In genomic region chr14:75859619-75860018, GRCm38 (mm10) we compare ENCODE assay signal across 25 mouse cellular contexts. TPM values are rescaled to one million over a fixed set of nuclear protein-coding genes. Genes with fewer than 3 reads are reported as not detected.
DNase-seq lines count a peak whose midpoint lies in the region; ATAC-seq and TF ChIP-seq lines count a peak whose summit lies in the region.
"Had no signal": no experiment of that assay in that cellular context is flagged by ENCODE, and none has a peak within 500 bp of the region (broad histone marks: within the 10 kb centered on the region; RNA-seq: fewer than 3 reads in every experiment).

No protein-coding gene starts in this region.

- POLR2A ChIA-PET in Patski (lab: Charles Lee), result no interaction called here

- no peaks in the 10 kb centered on the region for H3K36me3 ChIP-seq in heart, postnatal 0 days (replicated peaks; ENCODE audit: control insufficient read depth, insufficient read depth, low read length)
- no peaks in the 10 kb centered on the region for H3K36me3 ChIP-seq in kidney, postnatal 0 days (ENCODE audit: insufficient read depth, low read length)
- H3K36me3 ChIP-seq: embryonic facial prominence, embryonic 12.5 days; embryonic facial prominence, embryonic 15.5 days; G1E; heart, embryonic 15.5 days; hindbrain, embryonic 12.5 days; hindbrain, embryonic 15.5 days had no signal

- CTCF ChIA-PET in Patski (lab: Charles Lee), result interaction anchor here (0.9 kb wide), 1 partner anchor 11 kb away, joined by 3 read pairs; no protein-coding TSS in a partner anchor

- H3K27ac ChIP-seq in heart, postnatal 0 days (ENCODE audit: low read depth), result no peak overlapping the region
- no peak overlapping the region for H3K27ac ChIP-seq in kidney, postnatal 0 days
- H3K27ac ChIP-seq: embryonic facial prominence, embryonic 12.5 days; embryonic facial prominence, embryonic 15.5 days; forebrain, embryonic 12.5 days; heart, embryonic 15.5 days; hindbrain, embryonic 12.5 days; hindbrain, embryonic 15.5 days had no signal

- no peak for TF ChIP-seq EP300 in heart, postnatal 0 days (IDR thresholded peaks at IDR 0.05; ENCODE audit: low read depth)

- no peak overlapping the region for H3K4me2 ChIP-seq in heart, postnatal 0 days (ENCODE audit: low read depth, low read length)
- H3K4me2 ChIP-seq in kidney, postnatal 0 days (ENCODE audit: low read length), result no peak overlapping the region
- H3K4me2 ChIP-seq: embryonic facial prominence, embryonic 12.5 days; embryonic facial prominence, embryonic 15.5 days; forebrain, embryonic 12.5 days; heart, embryonic 12.5 days; heart, embryonic 15.5 days; hindbrain, embryonic 12.5 days; hindbrain, embryonic 15.5 days had no signal

- ATAC-seq in heart, postnatal 0 days (ENCODE audit: insufficient read depth, low read depth), result no peak
- no peak for ATAC-seq in kidney, postnatal 0 days (replicated peaks; ENCODE audit: low FRiP score, low read depth)
- ATAC-seq in Patski, result no peak
- 0 out of 2 replicates have a peak, but pooled peaks have one; percentile 52 for ATAC-seq in erythroid progenitor cell, adult 5-6 weeks (replicated peaks; ENCODE audit: low FRiP score, poor library complexity, severe bottlenecking)
- ATAC-seq: forebrain, embryonic 16.5 days had no signal

- no peak overlapping the region for H3K9ac ChIP-seq in heart, postnatal 0 days (replicated peaks; ENCODE audit: low read depth, low read length)
- no peak overlapping the region for H3K9ac ChIP-seq in kidney, postnatal 0 days (ENCODE audit: low read depth, low read length)
- H3K9ac ChIP-seq: embryonic facial prominence, embryonic 12.5 days; embryonic facial prominence, embryonic 15.5 days; forebrain, embryonic 12.5 days; heart, embryonic 12.5 days; heart, embryonic 15.5 days; hindbrain, embryonic 12.5 days; hindbrain, embryonic 15.5 days had no signal

- no peak for DNase-seq in heart, postnatal 0 days (ENCODE audit: low spot score)
- no peak for DNase-seq in heart, postnatal 10 days
- DNase-seq in kidney, postnatal 0 days (ENCODE audit: low spot score), result no peak
- DNase-seq in kidney, adult 8-10 months, result no peak
- no peak for DNase-seq in Patski (ENCODE audit: low read depth, low spot score)
- no peak for DNase-seq in cerebellum, adult 11-12 months
- DNase-seq: adrenal gland, postnatal 10 days; adrenal gland, postnatal 36 days; B cell, adult 2 months; cerebellum, adult 2 months; cerebellum, adult 9-11 months; cerebellum, postnatal 25 days; gastrocnemius, postnatal 14 days; heart, adult 18-20 months had no signal

- 89% methylated on average over 2 of the region's 2 CpGs for WGBS in heart, postnatal 0 days
- 75% methylated on average over 2 of the region's 2 CpGs for WGBS in kidney, postnatal 0 days

- no peak overlapping the region for H3K4me3 ChIP-seq in heart, postnatal 0 days (ENCODE audit: low read depth, low read length)
- no peak overlapping the region for H3K4me3 ChIP-seq in kidney, postnatal 0 days (replicated peaks; ENCODE audit: low read depth, low read length)
- H3K4me3 ChIP-seq: embryonic facial prominence, embryonic 12.5 days; embryonic facial prominence, embryonic 15.5 days; forebrain, embryonic 12.5 days; heart, embryonic 12.5 days; heart, embryonic 15.5 days; hindbrain, embryonic 12.5 days; hindbrain, embryonic 15.5 days had no signal

- in situ Hi-C loops in Patski (cut with MboI; ENCODE audit: low pct_unique_long_range_greater_than_20kb), result loop anchor here (25.0 kb wide), 1 partner anchor 828 kb away; no protein-coding TSS in a partner anchor

- TF ChIP-seq CTCF in heart, postnatal 0 days (IDR thresholded peaks at IDR 0.05; ENCODE audit: low read depth), result 0 out of 2 replicates have a peak, but pooled peaks have one; percentile 6
- TF ChIP-seq CTCF in kidney, postnatal 0 days (IDR thresholded peaks at IDR 0.05; ENCODE audit: low read depth), result 0 out of 2 replicates have a peak, but pooled peaks have one; percentile 28
- TF ChIP-seq CTCF in Patski (IDR thresholded peaks at IDR 0.05), result peak; percentile 27

- H3K27me3 ChIP-seq in heart, postnatal 0 days (ENCODE audit: control insufficient read depth, insufficient read depth, low read length), result no peaks in the 10 kb centered on the region
- no peaks in the 10 kb centered on the region for H3K27me3 ChIP-seq in kidney, postnatal 0 days (ENCODE audit: insufficient read depth, low read length)
- H3K27me3 ChIP-seq in Patski, result no peaks in the 10 kb centered on the region
- H3K27me3 ChIP-seq: CH12.LX; embryonic facial prominence, embryonic 12.5 days; embryonic facial prominence, embryonic 15.5 days; forebrain, embryonic 12.5 days; heart, embryonic 12.5 days; heart, embryonic 15.5 days; hindbrain, embryonic 12.5 days; hindbrain, embryonic 15.5 days had no signal

- H3K4me1 ChIP-seq in heart, postnatal 0 days (ENCODE audit: control insufficient read depth, insufficient read depth), result peaks cover 23% of the 10 kb centered on the region
- peaks cover 5% of the 10 kb centered on the region; the same call in 1 of the 2 replicates for H3K4me1 ChIP-seq in kidney, postnatal 0 days (replicated peaks; ENCODE audit: insufficient read depth, low read length)

- intact Hi-C loops in heart, postnatal 10 days (cut with DNase I), result no loop called here

- H3K9me3 ChIP-seq in heart, postnatal 0 days (replicated peaks; ENCODE audit: control insufficient read depth, low read length), result 0 out of 2 replicates have a peak, but pooled peaks cover 5% of the 10 kb centered on the region
- H3K9me3 ChIP-seq in kidney, postnatal 0 days (replicated peaks; ENCODE audit: low read length), result no peaks in the 10 kb centered on the region
- H3K9me3 ChIP-seq: embryonic facial prominence, embryonic 12.5 days; embryonic facial prominence, embryonic 15.5 days; forebrain, embryonic 12.5 days; G1E; heart, embryonic 15.5 days; hindbrain, embryonic 12.5 days; hindbrain, embryonic 15.5 days had no signal

RNA-seq across cellular contexts. Expression of gene Tpt1, which starts 14.7 kb away (rescaled TPM):
- 746 and 806 TPM in 2 replicates for total RNA-seq in heart, postnatal 0 days (2014; rRNA removed; ENCODE audit: low replicate concordance)
- polyA plus RNA-seq in heart, postnatal 0 days (2015; fragmentation: Nextera tagmentation; extraction: Ambion mirVana), result 1,059 and 1,111 TPM in 2 replicates
- 1,000 to 10,000 TPM; 3,104 to 3,215 TPM for total RNA-seq in heart, postnatal 10 days (2021)
- 1,400 and 1,543 TPM in 2 replicates for polyA plus RNA-seq in kidney, postnatal 0 days (2015; fragmentation: Nextera tagmentation; extraction: Ambion mirVana)
- 2,058 TPM for polyA plus RNA-seq in Patski (2021)
- total RNA-seq in erythroid progenitor cell, adult 5-6 weeks (2015; ENCODE audit: low replicate concordance), result 3,144 and 3,174 TPM in 2 replicates
- 507 and 1,044 TPM in 2 replicates for total RNA-seq in erythroid progenitor cell, adult 5-6 weeks (2017; ENCODE audit: low replicate concordance)
